Mouse (Mus musculus): ENCODE measurements around the gene Tinagl1. TPM values are rescaled to one million over a fixed set of nuclear protein-coding genes. Genes with fewer than 3 reads are reported as not detected.

Tinagl1 gene
- total RNA-seq (2021) = 10 to 100 TPM; 56.4 to 68.6 TPM
- 61.9 and 84.0 TPM in 2 replicates for polyA plus RNA-seq (2012; rRNA removed)
- long read RNA-seq, transcript Tinagl1-203 (12 exons, 1,952 nt) = major isoform, 82 of 123 reads
- long read RNA-seq, partial matches to known transcripts = 18 of 123 reads
- long read RNA-seq, other reads (novel, unspliced or antisense) = 23 of 123 reads

- WGBS = 12% methylated on average over 14 of the region's 14 CpGs
- Histone ChIP-seq H3K79me2 (replicated peaks; ENCODE audit: control insufficient read depth, insufficient read depth, low read length) (no peaks in the 10 kb centered on the region), H3K27ac (peak within 1 kb of the TSS; percentile 70), H3K9ac (ENCODE audit: low read depth, low read length) (peak within 1 kb of the TSS; percentile 84), H3K27me3 (ENCODE audit: control insufficient read depth, insufficient read depth, low read length) (no peaks in the 10 kb centered on the region), H3K4me3 (peak within 1 kb of the TSS; percentile 55), H3K36me3 (ENCODE audit: control insufficient read depth, insufficient read depth, low read length) (no peaks in the 10 kb centered on the region), H3K4me1 (ENCODE audit: control insufficient read depth, insufficient read depth, low read length) (peaks cover 23% of the 10 kb centered on the region)
- TF ChIP-seq CTCF (IDR thresholded peaks at IDR 0.05) (no peak), EP300 (IDR thresholded peaks at IDR 0.05; ENCODE audit: insufficient read depth, low read depth, low read length) (no peak), POLR2A (IDR thresholded peaks at IDR 0.05; ENCODE audit: insufficient read depth, low read depth, low read length) (no peak)
- intact Hi-C loops (cut with DNase I) = loop anchor here (1.0 kb wide), 1 partner anchor 12 kb away; no protein-coding TSS in a partner anchor
- peak; percentile 68 to 69 for DNase-seq
These were observed at the start of gene Tinagl1 for GRCm38 (mm10) chr4:130175072-130175711. Tinagl1 (minus strand) TSS chr4:130175122.

GRCm38 (mm10) chr4:130224071-130224470 is 49.1 kb upstream of the Tinagl1 start:
- Histone ChIP-seq H3K79me2 (replicated peaks; ENCODE audit: control insufficient read depth, insufficient read depth, low read length) (no peaks in the 10 kb centered on the region), H3K4me3 (no peak overlapping the region), H3K4me1 (ENCODE audit: control insufficient read depth, insufficient read depth, low read length) (no peaks in the 10 kb centered on the region), H3K27me3 (ENCODE audit: control insufficient read depth, insufficient read depth, low read length) (no peaks in the 10 kb centered on the region), H3K36me3 (ENCODE audit: control insufficient read depth, insufficient read depth, low read length) (no peaks in the 10 kb centered on the region), H3K9ac (ENCODE audit: low read depth, low read length) (no peak overlapping the region), H3K27ac (no peak overlapping the region)
- intact Hi-C loops (cut with DNase I) = no loop called here
- TF ChIP-seq CTCF (IDR thresholded peaks at IDR 0.05) (no peak), POLR2A (IDR thresholded peaks at IDR 0.05; ENCODE audit: insufficient read depth, low read depth, low read length) (no peak), EP300 (IDR thresholded peaks at IDR 0.05; ENCODE audit: insufficient read depth, low read depth, low read length) (no peak)
- no peak for DNase-seq

- H3K4me3 ChIP-seq = no peak within 1 kb of the TSS
- intact Hi-C loops (cut with DNase I) = no loop called here
- WGBS = 52% methylated on average over 4 of the region's 4 CpGs
These were observed 47.3 kb upstream of the Tinagl1 start, which contains the start of gene Gm853 for GRCm38 (mm10) chr4:130222179-130222578. Gm853 (minus strand) TSS chr4:130222401.

GRCm38 (mm10) chr4:130220176-130220575 is 45.3 kb upstream of the Tinagl1 start:
- Histone ChIP-seq H3K9ac (ENCODE audit: low read depth, low read length) (no peak overlapping the region), H3K4me1 (ENCODE audit: control insufficient read depth, insufficient read depth, low read length) (no peaks in the 10 kb centered on the region), H3K79me2 (replicated peaks; ENCODE audit: control insufficient read depth, insufficient read depth, low read length) (no peaks in the 10 kb centered on the region), H3K27me3 (ENCODE audit: control insufficient read depth, insufficient read depth, low read length) (no peaks in the 10 kb centered on the region), H3K27ac (no peak overlapping the region), H3K4me3 (no peak overlapping the region), H3K36me3 (ENCODE audit: control insufficient read depth, insufficient read depth, low read length) (no peaks in the 10 kb centered on the region)
- TF ChIP-seq EP300 (IDR thresholded peaks at IDR 0.05; ENCODE audit: insufficient read depth, low read depth, low read length) = no peak
- TF ChIP-seq CTCF (IDR thresholded peaks at IDR 0.05) = no peak
- no peak for TF ChIP-seq POLR2A (IDR thresholded peaks at IDR 0.05; ENCODE audit: insufficient read depth, low read depth, low read length)
- 79% methylated on average over 9 of the region's 9 CpGs for WGBS
- intact Hi-C loops (cut with DNase I) = no loop called here
- DNase-seq = no peak

More at GRCm38 (mm10) chr4:130222179-130222578, 47.3 kb upstream of the Tinagl1 start, which contains the start of gene Gm853:
- no peak for DNase-seq
- no peak for TF ChIP-seq EP300 (IDR thresholded peaks at IDR 0.05; ENCODE audit: insufficient read depth, low read depth, low read length)
- TF ChIP-seq CTCF (IDR thresholded peaks at IDR 0.05) = no peak
- no peak for TF ChIP-seq POLR2A (IDR thresholded peaks at IDR 0.05; ENCODE audit: insufficient read depth, low read depth, low read length)
- no peaks in the 10 kb centered on the region for H3K27me3 ChIP-seq (ENCODE audit: control insufficient read depth, insufficient read depth, low read length)
- no peaks in the 10 kb centered on the region for H3K79me2 ChIP-seq (replicated peaks; ENCODE audit: control insufficient read depth, insufficient read depth, low read length)
- H3K27ac ChIP-seq = no peak within 1 kb of the TSS
- no peak within 1 kb of the TSS for H3K9ac ChIP-seq (ENCODE audit: low read depth, low read length)
- H3K4me1 ChIP-seq (ENCODE audit: control insufficient read depth, insufficient read depth, low read length) = no peaks in the 10 kb centered on the region
- H3K36me3 ChIP-seq (ENCODE audit: control insufficient read depth, insufficient read depth, low read length) = no peaks in the 10 kb centered on the region

GRCm38 (mm10) chr4:130215392-130215791 is 40.5 kb upstream of the Tinagl1 start:
- Histone ChIP-seq H3K79me2 (replicated peaks; ENCODE audit: control insufficient read depth, insufficient read depth, low read length) (no peaks in the 10 kb centered on the region), H3K4me3 (no peak overlapping the region), H3K36me3 (ENCODE audit: control insufficient read depth, insufficient read depth, low read length) (no peaks in the 10 kb centered on the region), H3K4me1 (ENCODE audit: control insufficient read depth, insufficient read depth, low read length) (no peaks in the 10 kb centered on the region), H3K9ac (ENCODE audit: low read depth, low read length) (no peak overlapping the region), H3K27me3 (ENCODE audit: control insufficient read depth, insufficient read depth, low read length) (no peaks in the 10 kb centered on the region), H3K27ac (no peak overlapping the region)
- TF ChIP-seq POLR2A (IDR thresholded peaks at IDR 0.05; ENCODE audit: insufficient read depth, low read depth, low read length) (no peak), CTCF (IDR thresholded peaks at IDR 0.05) (no peak), EP300 (IDR thresholded peaks at IDR 0.05; ENCODE audit: insufficient read depth, low read depth, low read length) (no peak)
- intact Hi-C loops (cut with DNase I) = no loop called here
- WGBS = 86% methylated on average over 8 of the region's 8 CpGs
- DNase-seq = no peak

- no peaks in the 10 kb centered on the region for H3K36me3 ChIP-seq (ENCODE audit: control insufficient read depth, insufficient read depth, low read length)
- DNase-seq = no peak
- no peak overlapping the region for H3K9ac ChIP-seq (ENCODE audit: low read depth, low read length)
- no peak overlapping the region for H3K4me3 ChIP-seq
- WGBS = 68% methylated on average over 10 of the region's 10 CpGs
- intact Hi-C loops (cut with DNase I) = no loop called here
- H3K27me3 ChIP-seq (ENCODE audit: control insufficient read depth, insufficient read depth, low read length) = no peaks in the 10 kb centered on the region
- no peaks in the 10 kb centered on the region for H3K79me2 ChIP-seq (replicated peaks; ENCODE audit: control insufficient read depth, insufficient read depth, low read length)
- H3K27ac ChIP-seq = no peak overlapping the region
- no peaks in the 10 kb centered on the region for H3K4me1 ChIP-seq (ENCODE audit: control insufficient read depth, insufficient read depth, low read length)
- TF ChIP-seq EP300 (IDR thresholded peaks at IDR 0.05; ENCODE audit: insufficient read depth, low read depth, low read length) (no peak), CTCF (IDR thresholded peaks at IDR 0.05) (no peak), POLR2A (IDR thresholded peaks at IDR 0.05; ENCODE audit: insufficient read depth, low read depth, low read length) (no peak)
These were observed 38.9 kb upstream of the Tinagl1 start for GRCm38 (mm10) chr4:130213857-130214256.
